Mouse (Mus musculus) E14TG2a.4 (cell line): ENCODE results near the gene Mmd2.

Experiments used
- H3K27me3 ChIP-seq: 2 replicates; pipeline ENCODE4 v1.6.1; 2014; ENCODE audit warnings: low read length, control low read depth; ENCODE audit not compliant: insufficient read depth
- H3K36me3 ChIP-seq: 2 replicates; pipeline ENCODE4 v1.6.1; 2014; ENCODE audit warnings: low read length, control low read depth; ENCODE audit not compliant: insufficient read depth
- H3K4me1 ChIP-seq: replicated peaks from 2 replicates; pipeline ENCODE4 v1.6.1; 2014; ENCODE audit warnings: low read depth, low read length, control low read depth
- H3K4me3 ChIP-seq: replicated peaks from 2 replicates; pipeline ENCODE4 v1.5.1; 2014; ENCODE audit warnings: mild to moderate bottlenecking, low read length
- H3K9me3 ChIP-seq: 2 replicates; pipeline ENCODE4 v1.6.1; 2014; ENCODE audit warnings: low read length, control low read depth
- CTCF ChIP-seq: conservative IDR thresholded peaks from 2 replicates; pipeline ENCODE4 v1.5.1; 2014; ENCODE audit warnings: low read length
- NANOG ChIP-seq: IDR thresholded peaks from 2 replicates; pipeline ENCODE4 v1.6.1; 2014; ENCODE audit warnings: borderline replicate concordance, low read length, mixed read lengths
- POU5F1 ChIP-seq: IDR thresholded peaks from 2 replicates; pipeline ENCODE4 v1.6.1; 2014; ENCODE audit warnings: low read length, borderline replicate concordance

Mmd2 gene

DNA sequence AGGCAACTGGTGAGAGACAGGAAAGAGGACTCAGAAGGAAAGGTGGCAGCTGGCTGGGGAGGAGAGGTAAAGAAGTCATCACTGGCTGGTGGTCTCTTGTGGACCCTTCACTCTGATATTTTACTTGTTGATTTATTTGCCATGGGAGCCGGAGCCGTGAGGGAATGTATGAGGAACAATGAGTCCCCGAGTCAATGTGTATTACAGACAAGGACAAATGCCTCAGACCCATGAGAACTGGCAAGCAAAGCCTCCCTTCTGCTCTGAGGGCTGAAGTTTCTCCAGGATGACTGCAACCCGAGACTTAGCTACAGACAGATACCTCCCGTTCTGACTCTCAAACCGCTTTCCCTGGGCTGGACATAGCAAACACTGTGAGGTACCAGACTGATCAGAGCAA, 7.7 kb upstream of the Mmd2 start:
- Histone ChIP-seq H3K27me3 (peaks cover 40% of the 10 kb centered on the region), H3K9me3 (peaks cover 19% of the 10 kb centered on the region), H3K36me3 (no peaks in the 10 kb centered on the region), H3K4me1 (peaks cover 7% of the 10 kb centered on the region; the same call in 1 of the 2 replicates), H3K4me3 (no peak overlapping the region)
- TF ChIP-seq NANOG (no peak), POU5F1 (no peak), CTCF (no peak)

DNA sequence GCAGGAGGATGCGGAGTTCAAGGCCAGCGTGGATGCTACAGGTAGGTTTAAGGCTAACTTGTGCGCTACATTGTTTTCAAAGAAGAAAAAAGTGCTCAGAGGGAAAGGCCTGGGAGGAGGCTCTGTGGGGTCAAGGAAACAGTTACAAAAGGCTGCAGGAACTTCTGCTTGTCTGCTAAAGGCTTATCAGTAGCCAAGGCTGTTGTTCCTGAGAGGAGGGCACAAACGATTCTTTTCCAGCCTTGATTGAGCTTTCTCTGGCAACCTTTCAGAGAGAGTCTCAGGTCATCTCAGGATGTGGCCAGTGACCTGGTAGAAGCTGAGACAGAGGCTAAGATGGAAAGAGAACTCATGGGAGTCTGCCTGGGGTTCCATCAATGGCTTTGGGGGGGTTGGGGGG, 7.0 kb upstream of the Mmd2 start:
- H3K27me3 ChIP-seq, result peaks cover 40% of the 10 kb centered on the region
- H3K9me3 ChIP-seq, result peaks cover 22% of the 10 kb centered on the region
- no peak for TF ChIP-seq CTCF
- TF ChIP-seq NANOG, result no peak
- no peak for TF ChIP-seq POU5F1
- no peaks in the 10 kb centered on the region for H3K36me3 ChIP-seq
- peaks cover 11% of the 10 kb centered on the region for H3K4me1 ChIP-seq
- no peak overlapping the region for H3K4me3 ChIP-seq

DNA sequence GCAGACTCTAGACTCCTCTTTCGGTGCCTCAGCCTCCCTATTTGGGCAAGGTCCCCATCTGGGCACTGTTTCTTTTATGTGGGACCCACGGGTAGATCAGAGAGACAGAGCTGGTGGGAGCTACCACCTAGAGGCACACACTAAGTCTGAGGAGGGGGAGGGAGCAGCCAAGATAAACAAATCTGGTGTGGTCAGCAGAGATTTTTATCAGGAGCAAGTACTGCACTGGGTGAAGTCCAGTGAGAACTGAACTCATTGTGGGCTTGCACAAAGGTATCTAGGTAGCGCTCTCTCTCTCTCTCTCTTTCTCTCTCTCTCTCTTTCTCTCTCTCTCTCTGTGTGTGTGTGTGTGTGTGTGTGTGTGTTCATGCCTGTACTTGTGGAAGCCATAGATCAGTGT, 5.9 kb upstream of the Mmd2 start:
- Histone ChIP-seq H3K27me3 (peaks cover 50% of the 10 kb centered on the region), H3K4me3 (no peak overlapping the region), H3K36me3 (no peaks in the 10 kb centered on the region), H3K4me1 (peaks cover 12% of the 10 kb centered on the region), H3K9me3 (peaks cover 22% of the 10 kb centered on the region)
- TF ChIP-seq NANOG (no peak), POU5F1 (no peak), CTCF (no peak)

DNA sequence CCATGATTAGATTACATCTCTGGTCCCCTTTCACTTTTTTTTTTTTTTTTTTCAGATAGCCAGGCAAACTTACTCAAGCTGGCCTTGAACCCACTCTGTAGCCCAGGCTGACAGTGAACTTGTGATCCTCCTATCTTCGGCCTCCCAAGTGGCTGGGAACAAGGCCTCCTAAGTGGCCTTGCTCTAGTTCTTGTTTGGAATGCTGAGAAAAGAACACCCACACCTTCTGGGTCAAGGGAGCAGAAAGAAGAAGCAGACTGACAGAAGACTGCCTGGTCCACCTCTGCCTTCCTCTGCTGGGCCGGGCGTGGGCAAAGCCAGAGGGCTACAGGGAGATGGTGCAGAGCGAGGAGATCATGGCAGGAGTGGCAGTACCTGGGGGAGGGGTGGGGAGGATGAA, 1.8 kb upstream of the Mmd2 start:
- H3K9me3 ChIP-seq, result peaks cover 15% of the 10 kb centered on the region; the same call in 1 of the 2 replicates
- no peak for TF ChIP-seq POU5F1
- TF ChIP-seq NANOG, result no peak
- no peak for TF ChIP-seq CTCF
- peaks cover 20% of the 10 kb centered on the region for H3K4me1 ChIP-seq
- no peaks in the 10 kb centered on the region for H3K36me3 ChIP-seq
- no peak overlapping the region for H3K4me3 ChIP-seq
- H3K27me3 ChIP-seq, result peaks cover 57% of the 10 kb centered on the region

DNA sequence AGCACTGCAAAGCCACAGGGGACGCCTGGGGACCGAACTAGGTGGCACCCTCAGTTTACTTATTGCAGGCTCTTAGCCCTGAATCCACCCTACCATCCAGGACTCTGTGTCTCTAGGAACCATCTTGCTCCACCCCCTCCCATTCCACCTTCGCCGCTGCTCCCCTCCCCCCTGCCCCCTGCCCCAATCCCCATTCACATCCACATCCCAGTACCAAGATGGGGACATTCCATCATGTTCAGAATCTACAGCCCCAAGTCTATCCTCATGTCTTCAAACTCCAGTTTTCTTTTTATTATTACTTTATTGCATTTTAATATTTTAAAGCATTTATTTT, 357 bp upstream of the Mmd2 start:
- Histone ChIP-seq H3K36me3 (no peaks in the 10 kb centered on the region), H3K4me3 (peak overlapping the region; percentile 75; the same call in 1 of the 2 replicates), H3K27me3 (peaks cover 50% of the 10 kb centered on the region), H3K4me1 (peaks cover 20% of the 10 kb centered on the region), H3K9me3 (peaks cover 10% of the 10 kb centered on the region; the same call in 1 of the 2 replicates)
- TF ChIP-seq NANOG (no peak), CTCF (no peak), POU5F1 (no peak)

DNA sequence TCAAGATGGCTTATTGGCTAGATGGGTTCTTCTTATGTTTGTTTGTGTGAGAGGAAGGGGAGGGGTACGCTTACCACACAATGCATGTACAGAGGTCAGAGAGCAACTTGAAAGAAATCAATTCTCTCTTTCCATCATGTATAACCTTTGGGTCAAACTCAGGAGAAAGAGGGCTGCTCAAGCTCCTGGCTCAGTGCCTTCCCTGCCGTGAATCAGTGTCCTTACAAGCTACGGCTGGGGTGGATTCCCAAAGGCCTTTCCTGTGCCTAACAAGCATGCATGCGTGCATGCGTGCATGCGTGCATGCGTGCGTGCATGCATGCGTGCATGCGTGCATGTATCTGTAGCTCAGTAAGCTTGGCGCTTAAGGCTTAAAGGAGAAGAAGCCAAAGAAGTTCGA, 3.3 kb downstream of the Mmd2 start:
- Histone ChIP-seq H3K4me3 (no peak overlapping the region), H3K36me3 (no peaks in the 10 kb centered on the region), H3K9me3 (no peaks in the 10 kb centered on the region), H3K4me1 (peaks cover 11% of the 10 kb centered on the region), H3K27me3 (peaks cover 58% of the 10 kb centered on the region)
- TF ChIP-seq POU5F1 (no peak), CTCF (no peak), NANOG (no peak)

DNA sequence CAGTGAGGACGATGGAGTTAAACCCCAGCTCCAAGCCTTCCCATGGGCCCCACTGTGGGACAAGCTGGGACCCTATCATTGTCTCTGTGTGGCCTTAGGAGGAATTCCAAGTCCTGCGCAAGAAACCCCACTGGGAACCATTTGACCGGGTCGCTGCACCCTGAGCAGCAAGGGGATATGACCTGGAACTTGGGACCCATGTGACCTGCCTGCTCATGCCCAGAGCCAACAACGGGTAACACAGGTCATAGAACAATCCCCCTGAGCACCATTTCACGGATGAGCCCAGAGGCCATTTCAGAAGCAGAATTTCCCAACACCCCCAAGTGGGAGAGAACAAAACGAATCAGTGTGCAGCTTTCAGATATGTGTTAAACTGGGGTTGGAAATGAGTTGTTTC, 4.2 kb downstream of the Mmd2 start:
- Histone ChIP-seq H3K36me3 (no peaks in the 10 kb centered on the region), H3K4me3 (no peak overlapping the region), H3K4me1 (peaks cover 10% of the 10 kb centered on the region), H3K27me3 (peaks cover 49% of the 10 kb centered on the region), H3K9me3 (no peaks in the 10 kb centered on the region)
- TF ChIP-seq CTCF (no peak), POU5F1 (no peak), NANOG (no peak)

DNA sequence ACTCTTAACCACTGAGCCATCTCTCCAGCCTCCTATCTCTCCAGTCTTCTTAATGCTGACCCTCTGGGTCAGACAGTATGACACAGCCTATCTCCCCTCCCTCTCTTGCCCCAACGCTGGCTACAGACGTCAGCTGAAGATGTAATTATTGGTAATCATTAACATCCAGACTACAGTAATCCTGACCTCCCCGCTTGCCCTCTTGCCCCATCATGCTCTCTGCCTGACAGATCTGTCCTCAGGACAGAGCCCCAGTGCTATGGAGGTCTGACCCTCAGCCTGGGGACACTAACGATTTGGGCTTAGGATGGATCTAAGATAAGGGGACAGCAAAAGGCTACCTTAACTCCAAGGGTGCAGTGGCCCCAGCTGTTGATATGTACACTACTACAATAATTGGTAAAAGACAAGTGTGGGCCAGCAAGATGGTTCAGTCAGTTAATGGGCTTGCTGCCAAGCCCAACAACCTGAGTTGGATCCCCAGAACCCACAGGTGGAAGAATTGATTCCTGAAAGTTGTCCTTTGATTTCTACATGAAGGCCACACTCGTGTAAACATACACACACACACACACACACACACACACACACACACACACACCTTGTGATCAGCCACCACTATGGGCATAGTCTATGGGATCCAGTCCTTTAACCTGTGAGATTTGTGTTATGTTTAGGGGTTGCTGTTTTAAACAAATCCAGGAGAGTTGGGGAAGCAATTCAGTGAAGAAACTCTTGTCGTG, 10.8 kb downstream of the Mmd2 start:
- no peak for TF ChIP-seq NANOG
- no peak for TF ChIP-seq POU5F1
- no peak for TF ChIP-seq CTCF
- H3K9me3 ChIP-seq, result no peaks in the 10 kb centered on the region
- H3K27me3 ChIP-seq, result peaks cover 10% of the 10 kb centered on the region; the same call in 1 of the 2 replicates
- no peak overlapping the region for H3K4me3 ChIP-seq
- no peaks in the 10 kb centered on the region for H3K4me1 ChIP-seq
- H3K36me3 ChIP-seq, result no peaks in the 10 kb centered on the region

DNA sequence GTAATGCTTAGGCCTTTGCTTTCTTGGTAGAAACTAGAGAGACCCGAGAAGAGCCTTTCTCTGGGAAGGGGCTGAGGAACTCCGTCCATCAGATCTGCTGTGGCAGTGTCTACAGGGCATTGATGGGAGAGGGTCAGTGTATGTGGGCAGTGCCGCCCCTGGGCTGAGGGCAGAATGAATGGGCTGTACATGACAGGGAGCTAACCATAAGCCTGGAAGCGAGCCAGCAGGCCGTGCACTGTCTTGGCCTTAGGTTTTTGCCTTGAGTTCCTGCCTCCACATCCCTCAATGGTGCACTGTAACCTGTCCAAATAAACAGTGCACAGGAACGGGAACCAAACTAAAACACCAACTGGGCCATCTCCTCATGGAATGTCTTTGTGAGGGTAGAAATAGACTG, 11.9 kb downstream of the Mmd2 start:
- no peak overlapping the region for H3K4me3 ChIP-seq
- no peaks in the 10 kb centered on the region for H3K36me3 ChIP-seq
- no peaks in the 10 kb centered on the region for H3K9me3 ChIP-seq
- H3K4me1 ChIP-seq, result peaks cover 9% of the 10 kb centered on the region
- TF ChIP-seq POU5F1 (no peak), NANOG (no peak), CTCF (no peak)
- H3K27me3 ChIP-seq, result 0 out of 2 replicates have a peak, but pooled peaks cover under 1% of the 10 kb centered on the region
